Mouse (Mus musculus): ENCODE measurements around the gene Map1b.

Gene Map1b

GRCm38 (mm10) chr13:99516448-99516881 is at the start of gene Map1b:
Gene Map1b, minus strand, starts transcription at chr13:99516540.
- DNase-seq, result no peak

- DNase-seq, result peak; percentile 2
Measured at GRCm38 (mm10) chr13:99564346-99564745, 48.0 kb upstream of the Map1b start.

GRCm38 (mm10) chr13:99563021-99563420 is 46.7 kb upstream of the Map1b start:
- DNase-seq, result no peak

- DNase-seq, result no peak
Measured at GRCm38 (mm10) chr13:99561843-99562550, 45.7 kb upstream of the Map1b start.

GRCm38 (mm10) chr13:99560674-99561639 is 44.6 kb upstream of the Map1b start:
- no peak for DNase-seq

GRCm38 (mm10) chr13:99558216-99558906 is 42.0 kb upstream of the Map1b start:
- DNase-seq, result no peak

GRCm38 (mm10) chr13:99557813-99558212 is 41.5 kb upstream of the Map1b start:
- no peak for DNase-seq

- no peak for DNase-seq
Measured at GRCm38 (mm10) chr13:99557331-99557730, 41.0 kb upstream of the Map1b start.

GRCm38 (mm10) chr13:99554960-99555359 is 38.6 kb upstream of the Map1b start:
- DNase-seq, result no peak

- DNase-seq, result no peak
Measured at GRCm38 (mm10) chr13:99554466-99554865, 38.1 kb upstream of the Map1b start.

GRCm38 (mm10) chr13:99552381-99552780 is 36.0 kb upstream of the Map1b start:
- no peak for DNase-seq

- no peak for DNase-seq
Measured at GRCm38 (mm10) chr13:99550679-99551369, 34.5 kb upstream of the Map1b start.

- no peak for DNase-seq
Measured at GRCm38 (mm10) chr13:99550060-99550459, 33.7 kb upstream of the Map1b start.

- no peak for DNase-seq
Measured at GRCm38 (mm10) chr13:99549584-99549983, 33.2 kb upstream of the Map1b start.

- no peak for DNase-seq
Measured at GRCm38 (mm10) chr13:99546832-99547231, 30.5 kb upstream of the Map1b start.

- DNase-seq, result no peak
Measured at GRCm38 (mm10) chr13:99545201-99545600, 28.9 kb upstream of the Map1b start.

GRCm38 (mm10) chr13:99541429-99542267 is 25.3 kb upstream of the Map1b start:
- no peak for DNase-seq

- no peak for DNase-seq
Measured at GRCm38 (mm10) chr13:99539288-99539687, 22.9 kb upstream of the Map1b start.

GRCm38 (mm10) chr13:99538851-99539250 is 22.5 kb upstream of the Map1b start:
- DNase-seq, result no peak

- DNase-seq, result no peak
Measured at GRCm38 (mm10) chr13:99537908-99538513, 21.7 kb upstream of the Map1b start.

- DNase-seq, result no peak
Measured at GRCm38 (mm10) chr13:99528456-99528855, 12.1 kb upstream of the Map1b start.
